Mouse (Mus musculus) lung, adult 2 months (tissue): ENCODE results near the gene Aatf. TPM values are rescaled to one million over a fixed set of nuclear protein-coding genes. Genes with fewer than 3 reads are reported as not detected.
A peak's percentile ranks its signal among the peaks of the same experiment; 100 is the strongest.

Source experiments
- DNase-seq: peaks from one replicate; pipeline ENCODE4 v3.0.0; 2022
- H3K4me1 ChIP-seq: fragments of 200-500 bp; 2 replicates; pipeline ENCODE4 v1.6.1; 2011; ENCODE audit warnings: low read length; ENCODE audit not compliant: control insufficient read depth, insufficient read depth
- H3K4me3 ChIP-seq: fragments of 200-500 bp; replicated peaks from 2 replicates; pipeline ENCODE3; 2011; ENCODE audit warnings: low read depth, mild to moderate bottlenecking, control low read depth, low read length; ENCODE audit errors: extremely low read depth
- CTCF ChIP-seq: fragments of 200-500 bp; IDR thresholded peaks from 2 replicates; pipeline ENCODE4 v1.5.1; 2011; ENCODE audit warnings: mild to moderate bottlenecking, low read length, control low read depth; ENCODE audit not compliant: insufficient read depth
- POLR2A ChIP-seq: fragments of 200-500 bp; IDR thresholded peaks from 2 replicates; pipeline ENCODE4 v1.6.1; 2011; ENCODE audit warnings: low read depth, mild to moderate bottlenecking, control low read depth, low read length, borderline replicate concordance; ENCODE audit errors: extremely low read depth
- WGBS: fragments of 180-500 bp; shearing (Covaris S2); methylation state at CpG from one replicate; pipeline ENCODE4 v1.1.7; 2018; 5-methylcytosine and 5-hydroxymethylcytosine counted together
- polyA plus RNA-seq: library from polyadenylated mRNA; depleted of rRNA; stranded (reverse); fragments of >200 nt; gene quantifications from 2 replicates; pipeline ENCODE4 v1.2.3, GENCODE M21; 2012

Gene Aatf
- polyA plus RNA-seq, 1 experiment, result 4.4 TPM

DNA sequence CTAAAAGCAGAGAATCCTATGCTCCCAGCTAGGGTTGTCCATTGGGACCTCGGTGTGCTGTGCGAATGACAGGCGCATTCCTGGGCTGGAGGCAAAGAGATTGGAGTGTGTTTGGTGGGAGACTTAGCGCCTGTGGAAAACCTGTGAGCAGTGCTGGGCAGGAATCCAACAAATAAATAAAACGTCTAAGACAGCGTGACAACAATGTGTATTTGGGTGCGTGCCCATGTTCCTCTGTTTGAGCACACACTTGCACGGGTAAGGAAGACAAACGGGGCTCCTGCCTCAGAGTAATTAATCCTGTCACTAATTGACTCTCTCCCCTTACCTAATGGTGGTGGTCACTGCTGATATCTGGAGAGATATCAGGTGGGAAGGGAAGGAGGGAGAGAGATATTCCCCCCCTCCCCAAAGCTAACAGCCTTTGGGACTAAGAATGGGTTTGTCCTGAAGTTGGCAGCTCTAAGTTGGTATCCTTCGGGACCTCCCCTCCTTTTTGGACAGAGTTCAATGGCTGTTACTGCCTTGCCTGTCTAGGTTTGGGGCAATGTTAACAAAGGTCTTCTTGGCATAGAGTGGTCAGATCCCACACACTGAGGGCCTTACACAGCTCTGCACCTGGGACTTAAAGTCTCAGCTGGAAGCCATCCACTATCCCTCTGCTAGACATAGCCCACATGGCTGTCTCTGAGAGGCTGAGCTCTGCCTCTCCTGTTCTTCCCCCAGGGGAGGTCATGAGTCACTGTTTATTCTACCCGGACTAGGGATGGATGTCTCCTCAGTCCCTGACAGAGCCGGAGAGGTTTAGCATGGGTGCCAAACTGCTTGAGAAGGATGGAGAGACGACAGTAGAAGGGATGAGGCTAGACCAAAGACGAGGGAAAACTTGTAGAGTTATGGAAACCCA lies 16.7 kb upstream of the Aatf start:
- DNase-seq, result no peak
- WGBS, result 5% methylated on average over 14 of the region's 14 CpGs
- H3K4me1 ChIP-seq, result no peaks in the 10 kb centered on the region
- H3K4me3 ChIP-seq, result no peak overlapping the region
- TF ChIP-seq CTCF (no peak), POLR2A (no peak)

DNA sequence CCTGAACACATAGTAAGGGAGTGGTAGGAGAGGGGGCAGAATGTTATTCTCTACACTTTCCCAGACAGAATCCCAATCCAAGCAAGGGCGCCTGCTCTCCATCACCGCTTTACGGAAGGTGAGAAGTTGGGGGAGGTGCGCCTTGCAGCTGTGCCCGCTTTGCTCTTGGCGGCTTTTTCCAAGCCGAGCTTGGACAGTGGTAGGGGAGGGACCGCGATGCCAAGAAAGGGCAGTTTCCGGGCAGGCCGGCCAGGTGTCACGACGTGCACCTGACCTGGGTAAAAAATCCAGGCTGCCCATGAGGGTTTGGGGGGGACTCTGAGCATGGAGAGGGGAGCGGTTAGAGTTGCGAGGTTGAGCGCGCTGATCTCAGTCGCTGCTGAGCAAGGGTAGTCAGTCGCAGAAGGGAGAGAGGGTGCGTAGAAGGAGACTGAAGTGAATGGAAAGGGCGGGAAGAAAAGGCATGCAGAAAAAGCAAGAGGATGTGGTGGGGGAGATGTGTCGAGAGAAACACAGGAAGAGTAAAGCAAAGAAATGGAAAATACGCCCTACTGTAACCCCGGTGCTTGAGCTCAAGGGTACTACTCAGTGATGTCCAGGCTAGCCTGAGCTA lies 15.9 kb upstream of the Aatf start:
- H3K4me3 ChIP-seq, result no peak overlapping the region
- H3K4me1 ChIP-seq, result no peaks in the 10 kb centered on the region
- TF ChIP-seq CTCF, result no peak
- TF ChIP-seq POLR2A, result no peak
- WGBS, result 3% methylated on average over 24 of the region's 24 CpGs
- no peak for DNase-seq

DNA sequence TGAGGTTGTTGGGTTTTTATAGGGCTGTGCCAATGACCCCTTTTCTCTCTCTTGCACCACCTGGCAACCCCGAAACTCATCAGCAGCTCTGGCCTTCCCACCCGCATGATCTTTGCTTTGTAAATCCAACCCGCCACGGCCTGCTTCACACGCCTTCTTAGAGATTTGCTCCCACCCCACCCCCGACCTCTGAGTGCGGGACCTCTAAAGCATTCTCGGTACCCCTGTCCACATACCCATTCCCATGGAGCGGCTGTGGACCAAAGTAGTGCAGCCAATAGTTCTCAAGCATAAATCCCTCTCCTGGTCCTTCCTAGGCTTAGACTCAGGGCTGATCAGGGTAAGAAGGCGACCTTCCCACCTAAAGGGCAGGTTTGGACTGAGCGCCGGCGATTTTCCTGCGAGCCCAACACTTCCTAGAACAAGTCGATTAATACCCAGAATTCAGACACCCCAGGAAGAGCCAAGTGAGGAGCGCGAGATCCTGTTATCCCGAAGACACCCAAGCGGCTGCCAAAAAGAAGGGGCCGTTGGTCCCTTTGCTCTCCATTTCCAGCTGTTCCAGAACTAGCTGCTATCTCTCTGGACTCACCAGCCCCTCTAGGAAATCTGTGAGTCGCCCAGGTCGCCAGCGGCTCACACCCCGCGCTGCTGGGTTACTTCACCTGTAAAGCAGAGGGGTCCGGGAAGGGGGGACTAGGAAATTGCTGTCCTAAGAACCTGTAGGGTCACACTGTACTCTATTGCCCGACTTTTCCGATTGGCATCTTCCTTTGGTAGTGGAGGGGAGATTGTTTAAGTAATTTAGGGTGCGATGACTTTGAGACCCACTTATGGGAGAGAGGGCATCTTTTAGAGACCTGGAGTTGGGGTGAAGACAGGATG lies 13.9 kb upstream of the Aatf start:
- H3K4me3 ChIP-seq, result no peak overlapping the region
- TF ChIP-seq CTCF, result no peak
- no peak for TF ChIP-seq POLR2A
- no peak for DNase-seq
- peaks cover 5% of the 10 kb centered on the region for H3K4me1 ChIP-seq
- 12% methylated on average over 29 of the region's 29 CpGs for WGBS

DNA sequence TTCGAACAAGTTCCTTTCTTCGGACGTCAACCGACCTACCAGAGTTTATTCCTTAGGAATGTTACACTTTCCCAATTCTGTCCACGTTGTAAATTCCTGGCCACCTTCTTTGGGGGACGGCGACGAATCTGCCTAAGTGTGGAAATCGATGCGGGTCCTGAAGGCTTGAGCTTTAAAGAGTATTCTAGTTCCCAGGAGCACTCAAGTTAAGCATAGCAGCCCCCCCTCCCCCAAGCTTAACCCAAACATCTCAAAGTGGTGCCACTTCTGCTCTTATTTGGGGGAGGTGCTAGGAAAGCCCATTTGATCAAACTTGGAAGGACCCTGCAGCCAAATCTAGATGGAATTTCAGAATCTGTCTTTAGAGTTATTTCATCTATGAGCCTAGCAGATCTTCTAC lies 13.1 kb upstream of the Aatf start:
- TF ChIP-seq POLR2A, result no peak
- no peak for TF ChIP-seq CTCF
- 3% methylated on average over 10 of the region's 10 CpGs for WGBS
- Histone ChIP-seq H3K4me3 (no peak overlapping the region), H3K4me1 (peaks cover 5% of the 10 kb centered on the region)
- DNase-seq, result no peak

DNA sequence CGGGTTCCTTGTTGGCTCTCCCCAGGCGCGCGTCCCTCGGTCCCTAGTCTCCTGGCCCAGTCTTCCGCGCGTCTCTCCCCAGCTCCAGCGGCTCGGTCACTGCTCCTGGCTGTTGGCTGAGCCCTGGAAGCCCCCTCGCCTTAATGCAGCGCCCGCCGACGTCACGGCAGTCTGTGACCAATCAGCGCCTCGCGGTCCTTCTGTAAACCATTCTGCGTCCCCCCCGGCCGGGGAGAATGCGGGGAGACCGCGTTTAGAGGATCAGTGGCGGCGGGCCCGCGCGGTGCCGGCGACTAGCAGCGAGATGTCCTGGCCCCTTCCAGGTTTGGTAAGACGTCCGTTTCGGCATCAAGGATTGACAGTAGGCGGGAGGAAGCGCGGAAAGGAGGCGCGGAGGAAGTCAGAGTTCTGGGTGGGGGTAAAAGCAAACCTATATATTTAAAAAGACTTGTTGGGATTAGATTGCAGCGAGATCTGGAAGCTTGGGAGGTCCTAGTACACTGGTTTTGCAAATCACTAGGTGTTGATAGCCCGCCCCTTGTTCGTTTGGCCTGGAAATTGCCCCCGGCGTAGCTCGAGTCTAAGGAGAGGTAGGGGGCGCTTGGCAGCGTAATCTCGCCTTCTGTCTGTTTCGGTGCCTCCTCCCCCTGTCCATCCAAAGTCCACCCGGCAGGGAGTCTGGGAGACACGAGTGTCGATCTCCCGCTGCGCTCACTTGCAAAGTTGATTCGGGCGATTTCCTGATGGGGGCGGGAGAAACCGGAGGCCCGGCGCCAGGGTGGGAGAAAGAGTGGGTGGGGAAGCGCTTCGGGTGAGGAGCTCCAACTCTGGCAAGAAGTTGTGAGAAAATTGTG lies 12.3 kb upstream of the Aatf start, which contains the start of gene Lhx1:
Gene Lhx1, minus strand, starts transcription at position 115 of the 854 bp plus-strand sequence.
- TF ChIP-seq POLR2A (no peak), CTCF (no peak)
- 2% methylated on average over 64 of the region's 64 CpGs for WGBS
- Histone ChIP-seq H3K4me1 (peaks cover 5% of the 10 kb centered on the region), H3K4me3 (no peak within 1 kb of the TSS)
- no peak for DNase-seq

DNA sequence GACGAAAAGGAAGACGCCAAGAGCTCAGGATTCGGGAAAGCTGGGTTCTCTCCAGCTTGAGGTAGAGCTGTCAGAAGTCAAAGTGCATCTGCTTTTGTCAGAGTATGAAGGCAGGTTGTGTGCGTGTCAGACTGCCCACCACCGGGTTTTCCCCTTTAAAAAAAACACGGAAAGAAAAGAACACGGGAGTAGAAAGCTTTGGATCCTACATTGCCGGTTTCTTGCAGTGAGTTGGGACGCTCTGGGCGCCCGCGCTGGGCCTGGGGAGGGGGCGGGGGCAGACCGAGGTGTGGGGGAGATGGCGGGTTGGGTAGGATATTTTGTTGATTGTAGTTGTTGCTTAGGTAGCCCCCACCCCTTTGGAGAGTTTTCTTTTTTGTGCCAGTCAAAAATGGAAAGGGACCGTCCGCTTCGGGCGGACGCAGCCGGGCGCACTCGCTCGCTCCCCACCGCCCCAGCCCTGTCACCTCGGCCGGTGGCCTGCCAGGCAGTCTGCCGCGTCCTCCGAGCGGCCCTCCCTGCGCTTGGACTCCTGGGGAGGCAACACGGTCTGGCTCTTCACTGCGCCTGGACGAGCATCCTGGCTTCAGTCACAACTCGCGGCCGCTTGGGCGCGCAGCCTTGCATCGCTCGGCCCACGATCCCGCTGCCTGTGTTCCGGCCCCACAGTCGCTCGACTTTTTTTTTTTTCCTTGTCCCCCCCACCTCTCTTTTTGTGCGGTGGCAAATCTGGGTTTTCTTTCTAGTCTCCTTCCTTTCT lies 11.4 kb upstream of the Aatf start:
- WGBS, result 2% methylated on average over 47 of the region's 48 CpGs
- H3K4me3 ChIP-seq, result no peak overlapping the region
- no peak for DNase-seq
- TF ChIP-seq CTCF (no peak), POLR2A (no peak)
- H3K4me1 ChIP-seq, result peaks cover 5% of the 10 kb centered on the region

DNA sequence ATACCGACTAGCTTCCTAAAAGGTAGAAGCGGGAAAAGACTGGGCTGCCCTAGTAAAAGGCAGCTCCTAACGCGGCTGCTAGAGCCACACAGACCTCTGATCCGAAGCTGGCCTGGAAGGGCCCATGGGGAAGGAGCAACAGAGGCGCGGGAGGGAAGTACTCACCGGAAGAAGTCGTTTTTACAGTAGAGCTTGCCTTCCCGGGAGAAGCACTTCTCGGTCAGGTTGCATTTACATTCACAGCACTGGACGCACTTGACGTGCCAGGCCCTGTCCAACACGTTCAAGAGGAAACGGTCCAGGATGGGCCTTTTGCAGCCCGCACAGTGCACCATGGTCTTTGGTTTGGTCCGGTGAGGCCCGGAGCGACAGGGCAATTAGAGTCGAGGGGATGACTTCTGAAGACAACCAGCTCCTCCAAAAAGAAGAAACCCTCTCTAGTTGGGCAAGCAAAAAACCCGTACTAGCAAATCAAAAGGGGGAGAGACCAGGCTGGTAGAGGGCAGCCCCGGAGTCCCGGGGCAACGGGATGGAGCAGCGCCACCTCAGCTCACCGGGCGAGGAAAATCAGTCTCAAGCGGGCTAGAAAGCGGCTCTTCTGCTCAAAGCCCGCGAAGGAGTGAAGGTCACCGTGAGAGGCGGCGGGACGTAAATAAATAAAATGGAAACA lies 10.7 kb upstream of the Aatf start:
- peaks cover 5% of the 10 kb centered on the region for H3K4me1 ChIP-seq
- H3K4me3 ChIP-seq, result no peak overlapping the region
- DNase-seq, result peak; percentile 31
- TF ChIP-seq POLR2A (no peak), CTCF (no peak)
- WGBS, result 2% methylated on average over 35 of the region's 35 CpGs
